ENCODE assay signal across 8 mouse cellular contexts in genomic region chr19:7339026-7339425, GRCm38 (mm10). TPM values are rescaled to one million over a fixed set of nuclear protein-coding genes. Genes with fewer than 3 reads are reported as not detected.
DNase-seq lines count a peak whose midpoint lies in the region; ATAC-seq and TF ChIP-seq lines count a peak whose summit lies in the region.

No protein-coding gene starts in this region.

- no peak overlapping the region for H3K27ac ChIP-seq in bone marrow macrophage, adult 2 months (ENCODE audit: insufficient read depth, low read depth, low read length)
- H3K27ac ChIP-seq in heart, embryonic 13.5 days (replicated peaks), result peak overlapping the region; percentile 46
- H3K27ac ChIP-seq in kidney, postnatal 0 days, result 0 out of 2 replicates have a peak overlapping the region, but pooled peaks have one; percentile 15

- no peak for TF ChIP-seq POLR2A in bone marrow macrophage, adult 2 months (IDR thresholded peaks at IDR 0.05; ENCODE audit: borderline replicate concordance, low read depth, low read length)

- peak overlapping the region; percentile 93 for H3K4me2 ChIP-seq in heart, embryonic 13.5 days
- peak overlapping the region; percentile 87 for H3K4me2 ChIP-seq in kidney, postnatal 0 days (ENCODE audit: low read length)

- WGBS in heart, embryonic 13.5 days, result 34% methylated on average over 5 of the region's 5 CpGs
- WGBS in kidney, postnatal 0 days, result 34% methylated on average over 5 of the region's 5 CpGs

- peaks cover 42% of the 10 kb centered on the region for H3K4me1 ChIP-seq in bone marrow macrophage, adult 2 months (ENCODE audit: control insufficient read depth, insufficient read depth, low read length)
- H3K4me1 ChIP-seq in heart, embryonic 13.5 days, result peaks cover 58% of the 10 kb centered on the region
- H3K4me1 ChIP-seq in kidney, postnatal 0 days (replicated peaks; ENCODE audit: insufficient read depth, low read length), result peaks cover 26% of the 10 kb centered on the region

- H3K27me3 ChIP-seq in heart, embryonic 13.5 days (replicated peaks), result no peaks in the 10 kb centered on the region
- no peaks in the 10 kb centered on the region for H3K27me3 ChIP-seq in kidney, postnatal 0 days (ENCODE audit: insufficient read depth, low read length)

- no peak for ATAC-seq in heart, embryonic 13.5 days (ENCODE audit: extremely low read depth, insufficient number of reproducible peaks, low FRiP score, low TSS enrichment)
- no peak for ATAC-seq in kidney, postnatal 0 days (replicated peaks; ENCODE audit: low FRiP score, low read depth)

- H3K9me3 ChIP-seq in heart, embryonic 13.5 days, result no peaks in the 10 kb centered on the region
- H3K9me3 ChIP-seq in kidney, postnatal 0 days (replicated peaks; ENCODE audit: low read length), result no peaks in the 10 kb centered on the region

- peak overlapping the region; percentile 99 for H3K9ac ChIP-seq in heart, embryonic 13.5 days
- peak overlapping the region; percentile 88; the same call in 1 of the 2 replicates for H3K9ac ChIP-seq in kidney, postnatal 0 days (ENCODE audit: low read depth, low read length)

- TF ChIP-seq CTCF in bone marrow macrophage, adult 2 months (IDR thresholded peaks at IDR 0.05; ENCODE audit: low read depth, low read length), result no peak
- no peak for TF ChIP-seq CTCF in kidney, postnatal 0 days (IDR thresholded peaks at IDR 0.05; ENCODE audit: low read depth)

- H3K36me3 ChIP-seq in heart, embryonic 13.5 days, result peaks cover 8% of the 10 kb centered on the region; the same call in 1 of the 2 replicates
- H3K36me3 ChIP-seq in kidney, postnatal 0 days (ENCODE audit: insufficient read depth, low read length), result no peaks in the 10 kb centered on the region

- 0 out of 2 replicates have a peak overlapping the region, but pooled peaks have one; percentile 83 for H3K4me3 ChIP-seq in bone marrow macrophage, adult 2 months (ENCODE audit: insufficient read depth, low read length)
- H3K4me3 ChIP-seq in heart, embryonic 13.5 days, result peak overlapping the region; percentile 97
- no peak overlapping the region for H3K4me3 ChIP-seq in kidney, postnatal 0 days (replicated peaks; ENCODE audit: low read depth, low read length)

- DNase-seq in gastrocnemius, adult 18-20 months (ENCODE audit: low spot score), result peak; percentile 53
- DNase-seq in gastrocnemius, postnatal 4 days (ENCODE audit: low spot score in 2 of 2), result no peak
- DNase-seq in kidney, postnatal 0 days (ENCODE audit: low spot score), result peak; percentile 15
- peak; percentile 65 for DNase-seq in lung, postnatal 36 days
- no peak for DNase-seq in B cell, adult 2 months
- DNase-seq in right cerebral cortex, adult 18-20 months, result no peak

RNA-seq across cellular contexts. Expression of gene Mark2, which starts 2.6 kb away (rescaled TPM):
- total RNA-seq in gastrocnemius, adult 18-20 months (2021), result 10 to 100 TPM; 34.4 to 39.5 TPM
- 10 to 100 TPM; 45.1 to 46.3 TPM for total RNA-seq in gastrocnemius, postnatal 4 days (2021)
- 57.8 and 69.2 TPM in 2 replicates for polyA plus RNA-seq in bone marrow macrophage, adult 2 months (2012; ENCODE audit: insufficient read depth, insufficient read length, missing spikeins)
- polyA plus RNA-seq in heart, embryonic 13.5 days (2015; fragmentation: Nextera tagmentation; extraction: Ambion mirVana), result 27.3 and 28.8 TPM in 2 replicates
- polyA plus RNA-seq in kidney, postnatal 0 days (2015; fragmentation: Nextera tagmentation; extraction: Ambion mirVana), result 32.9 and 35.5 TPM in 2 replicates

RNA-seq across cellular contexts. Expression of gene Spindoc, which starts 43.8 kb away (rescaled TPM):
- total RNA-seq in gastrocnemius, adult 18-20 months (2021), result 1 to 10 TPM; 7.4 to 9.0 TPM
- total RNA-seq in gastrocnemius, postnatal 4 days (2021), result 10 to 100 TPM; 18.2 to 20.1 TPM
- 19.0 and 19.7 TPM in 2 replicates for polyA plus RNA-seq in bone marrow macrophage, adult 2 months (2012; ENCODE audit: insufficient read depth, insufficient read length, missing spikeins)
- 18.8 and 22.3 TPM in 2 replicates for polyA plus RNA-seq in heart, embryonic 13.5 days (2015; fragmentation: Nextera tagmentation; extraction: Ambion mirVana)
- polyA plus RNA-seq in kidney, postnatal 0 days (2015; fragmentation: Nextera tagmentation; extraction: Ambion mirVana), result 19.2 and 21.9 TPM in 2 replicates

Comparison
In these comparisons a context has a peak if more than half of its experiments do, and no peak if none do; other contexts are left out.
1. DNase-seq: peak in gastrocnemius, adult 18-20 months (single experiment), kidney, postnatal 0 days (single experiment) and lung, postnatal 36 days (single experiment); none in gastrocnemius, postnatal 4 days (0 of 2), B cell, adult 2 months (0 of 2) and right cerebral cortex, adult 18-20 months (single experiment).